Mouse (Mus musculus): ENCODE measurements around the gene Rbfox1.

DNA sequence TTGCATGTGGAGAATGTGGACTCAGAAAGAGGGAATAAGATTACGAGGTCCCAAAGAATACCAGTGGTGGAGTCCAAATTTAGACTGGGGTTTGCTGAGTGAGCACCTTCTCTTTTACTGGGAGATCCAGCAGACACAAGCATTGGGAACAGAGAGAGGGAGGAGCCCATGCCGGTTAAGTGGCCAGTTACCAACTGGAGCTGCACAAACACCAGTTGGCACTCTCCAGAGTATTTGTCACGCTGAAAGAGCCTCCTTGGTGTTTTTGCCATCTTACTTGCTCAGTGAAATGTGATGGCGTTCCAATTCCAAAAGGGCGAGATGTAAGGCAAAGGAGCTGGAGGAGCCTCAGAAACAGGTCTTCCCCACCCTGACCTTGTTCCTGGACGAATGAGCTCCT is 1190.6 kb downstream of the Rbfox1 start:
- no peak for TF ChIP-seq POLR2A (IDR thresholded peaks at IDR 0.05; ENCODE audit: borderline replicate concordance, control insufficient read depth, low read depth, low read length)
- no peak for TF ChIP-seq CTCF (IDR thresholded peaks at IDR 0.05; ENCODE audit: control insufficient read depth, insufficient read depth, low read length)

All from bone marrow, adult 2 months (tissue).